8 mouse cellular contexts compared by ENCODE assay signal in the genomic region with DNA sequence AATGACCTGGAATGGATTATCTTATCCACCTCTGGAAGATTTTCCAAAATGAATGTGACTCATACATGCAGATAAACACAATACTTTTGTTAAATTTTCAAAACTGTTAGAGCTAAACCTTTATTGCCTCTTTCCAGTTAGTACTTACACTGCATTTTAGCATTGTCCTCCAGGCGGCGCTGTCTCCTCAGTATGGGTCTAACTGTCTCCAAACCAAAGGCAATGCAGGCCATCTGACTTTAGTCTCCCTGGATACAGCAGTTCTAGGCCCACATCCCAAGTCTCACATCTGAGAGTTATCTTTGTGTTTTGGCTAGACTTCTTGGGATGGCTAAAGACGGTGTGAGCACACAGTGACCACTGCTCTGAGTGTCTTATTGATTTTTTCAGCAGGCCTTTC.
A peak's percentile ranks its signal among the peaks of the same experiment; 100 is the strongest.
DNase-seq lines count a peak whose midpoint lies in the region; ATAC-seq and TF ChIP-seq lines count a peak whose summit lies in the region.

No protein-coding gene starts in this region.

- peak; percentile 7 for DNase-seq in kidney, adult 11 months
- DNase-seq in c-Kit-positive CD71-negative TER-119-negative erythroid progenitor cells, embryonic 14.5 days (ENCODE audit: low read depth), result peak; percentile 44
- peak; percentile 63 for DNase-seq in forebrain, postnatal 0 days
- peak; percentile 80 for DNase-seq in induced T-regulatory cell, adult 2 months (ENCODE audit: low read depth)
- peak; percentile 74 to 75 for DNase-seq in left cerebral cortex, postnatal 36 days (ENCODE audit: low spot score in 2 of 2)
- DNase-seq in testis, postnatal 14 days (ENCODE audit: low spot score), result peak; percentile 21

- H3K9me3 ChIP-seq in kidney, embryonic 15.5 days (replicated peaks), result no peaks in the 10 kb centered on the region
- H3K9me3 ChIP-seq in forebrain, postnatal 0 days (ENCODE audit: low read length), result no peaks in the 10 kb centered on the region
- no peaks in the 10 kb centered on the region for H3K9me3 ChIP-seq in neural tube, embryonic 13.5 days

- H3K27ac ChIP-seq in kidney, embryonic 15.5 days, result no peak overlapping the region
- H3K27ac ChIP-seq in forebrain, postnatal 0 days (ENCODE audit: low read depth, low read length), result no peak overlapping the region
- H3K27ac ChIP-seq in neural tube, embryonic 13.5 days (replicated peaks), result no peak overlapping the region

- H3K9ac ChIP-seq in kidney, embryonic 15.5 days, result no peak overlapping the region
- no peak overlapping the region for H3K9ac ChIP-seq in forebrain, postnatal 0 days
- no peak overlapping the region for H3K9ac ChIP-seq in neural tube, embryonic 13.5 days

- no peak for ATAC-seq in kidney, embryonic 15.5 days (replicated peaks; ENCODE audit: low FRiP score)
- ATAC-seq in forebrain, postnatal 0 days, result peak; percentile 45; the same call in 1 of the 2 replicates
- ATAC-seq in neural tube, embryonic 13.5 days (ENCODE audit: low read depth), result 0 out of 2 replicates have a peak, but pooled peaks have one; percentile 40

- no peaks in the 10 kb centered on the region for H3K27me3 ChIP-seq in kidney, embryonic 15.5 days
- H3K27me3 ChIP-seq in forebrain, postnatal 0 days (ENCODE audit: insufficient read depth, low read length), result no peaks in the 10 kb centered on the region
- no peaks in the 10 kb centered on the region for H3K27me3 ChIP-seq in neural tube, embryonic 13.5 days

- H3K4me1 ChIP-seq in kidney, embryonic 15.5 days, result no peaks in the 10 kb centered on the region
- H3K4me1 ChIP-seq in forebrain, postnatal 0 days (ENCODE audit: insufficient read depth), result no peaks in the 10 kb centered on the region
- peaks cover 6% of the 10 kb centered on the region; the same call in 1 of the 2 replicates for H3K4me1 ChIP-seq in neural tube, embryonic 13.5 days (replicated peaks)

- no peak overlapping the region for H3K4me2 ChIP-seq in kidney, embryonic 15.5 days
- H3K4me2 ChIP-seq in forebrain, postnatal 0 days (ENCODE audit: low read depth), result no peak overlapping the region
- H3K4me2 ChIP-seq in neural tube, embryonic 13.5 days, result no peak overlapping the region

- 25% methylated on average over 3 of the region's 3 CpGs for WGBS in kidney, embryonic 15.5 days
- WGBS in forebrain, postnatal 0 days, result 21% methylated on average over 3 of the region's 3 CpGs
- 26% methylated on average over 3 of the region's 3 CpGs for WGBS in neural tube, embryonic 13.5 days

- intact Hi-C loops in left cerebral cortex, postnatal 36 days (cut with DNase I), result loop anchor here (2.0 to 10.0 kb wide), 3 partner anchors 525 to 1029 kb away; no protein-coding TSS in a partner anchor

- H3K4me3 ChIP-seq in kidney, embryonic 15.5 days (replicated peaks), result no peak overlapping the region
- no peak overlapping the region for H3K4me3 ChIP-seq in forebrain, postnatal 0 days (ENCODE audit: low read depth, low read length)
- H3K4me3 ChIP-seq in neural tube, embryonic 13.5 days, result no peak overlapping the region

- no peaks in the 10 kb centered on the region for H3K36me3 ChIP-seq in kidney, embryonic 15.5 days
- no peaks in the 10 kb centered on the region for H3K36me3 ChIP-seq in forebrain, postnatal 0 days (ENCODE audit: insufficient read depth)
- H3K36me3 ChIP-seq in neural tube, embryonic 13.5 days, result no peaks in the 10 kb centered on the region

- TF ChIP-seq CTCF in forebrain, postnatal 0 days (IDR thresholded peaks at IDR 0.05; ENCODE audit: low read depth), result peak; percentile 76

Comparison
In these comparisons a context has a peak if more than half of its experiments do, and no peak if none do; other contexts are left out.
1. DNase-seq: peak in every context shown above with its lines; median percentile 80 in induced T-regulatory cell, adult 2 months; 74 in left cerebral cortex, postnatal 36 days; 63 in forebrain, postnatal 0 days; 44 in c-Kit-positive CD71-negative TER-119-negative erythroid progenitor cells, embryonic 14.5 days; 21 in testis, postnatal 14 days; 7 in kidney, adult 11 months.